Mouse (Mus musculus): ENCODE measurements around the gene Spast. TPM values are rescaled to one million over a fixed set of nuclear protein-coding genes. Genes with fewer than 3 reads are reported as not detected.
"Not testable (repeated sequence)": the region's sequence is repeated elsewhere in the genome, so short reads cannot be mapped to it uniquely, and the experiment has no call there.

The Spast gene
- total RNA-seq, 2 experiments from 2014 or later, result 54.2 to 56.3 TPM

GRCm38 (mm10) chr17:74322400-74323054 lies 16.3 kb upstream of the Spast start:
- no peak for DNase-seq (ENCODE audit: low spot score in 2 of 2)
- intact Hi-C loops (cut with DNase I), result no loop called here

GRCm38 (mm10) chr17:74323844-74324243 lies 14.9 kb upstream of the Spast start, which contains the start of gene Dpy30:
Gene Dpy30, minus strand, starts transcription at chr17:74323944.
- DNase-seq (ENCODE audit: low spot score in 2 of 2), result no peak
- intact Hi-C loops (cut with DNase I), result no loop called here

DNA sequence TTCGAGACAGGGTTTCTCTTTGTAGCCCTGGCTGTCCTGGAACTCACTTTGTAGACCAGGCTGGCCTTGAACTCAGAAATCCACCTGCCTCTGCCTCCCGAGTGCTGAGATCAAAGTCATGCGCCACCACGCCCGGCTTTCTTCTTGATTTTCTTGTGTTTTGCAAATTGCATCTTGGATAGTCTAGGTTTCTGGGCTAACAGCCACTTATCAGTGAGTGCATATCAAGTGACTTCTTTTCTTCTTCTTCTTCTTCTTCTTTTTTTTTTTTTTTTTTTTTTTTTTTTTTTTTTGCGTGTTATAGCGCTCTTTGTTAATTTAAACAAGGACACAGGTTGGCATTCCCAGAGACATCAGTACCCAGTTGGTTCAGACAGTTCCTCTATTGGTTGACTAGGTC lies 11.6 kb upstream of the Spast start:
- DNase-seq (ENCODE audit: low spot score in 2 of 2); intact Hi-C loops (cut with DNase I): not testable (repeated sequence)

GRCm38 (mm10) chr17:74328146-74328545 lies 10.6 kb upstream of the Spast start:
- intact Hi-C loops (cut with DNase I); DNase-seq (ENCODE audit: low spot score in 2 of 2): not testable (repeated sequence)

DNA sequence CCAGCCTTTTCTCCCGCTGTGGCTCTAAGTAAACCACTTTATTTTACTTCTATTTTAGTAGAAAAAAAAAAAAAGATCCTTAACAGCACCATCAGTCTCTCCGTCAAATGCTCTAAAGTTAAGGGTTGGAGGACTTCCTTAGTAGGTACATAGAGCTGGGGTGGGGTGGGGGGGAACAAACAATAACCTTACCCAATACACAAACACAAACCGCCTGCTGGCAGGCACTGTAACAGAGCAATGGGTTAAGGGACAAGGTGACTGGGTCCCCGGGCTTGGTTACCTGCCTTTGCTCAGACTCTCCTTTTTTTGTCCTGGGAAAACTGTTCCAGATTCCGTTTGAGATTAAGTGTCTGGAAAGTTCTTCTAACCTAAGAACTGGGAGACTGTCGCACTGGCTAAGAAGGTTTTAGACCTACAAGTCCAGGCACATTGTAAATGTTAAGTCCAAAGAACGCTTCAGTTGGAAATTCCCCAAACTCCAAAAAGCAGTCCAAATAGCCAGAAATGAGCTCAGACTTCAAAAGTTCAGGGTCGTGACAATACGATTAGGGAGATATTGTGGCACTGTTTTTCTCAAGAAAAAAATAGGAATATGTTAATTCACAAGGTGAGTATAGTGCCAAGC lies 7.6 kb upstream of the Spast start:
- intact Hi-C loops (cut with DNase I), result no loop called here
- no peak for DNase-seq (ENCODE audit: low spot score in 2 of 2)

DNA sequence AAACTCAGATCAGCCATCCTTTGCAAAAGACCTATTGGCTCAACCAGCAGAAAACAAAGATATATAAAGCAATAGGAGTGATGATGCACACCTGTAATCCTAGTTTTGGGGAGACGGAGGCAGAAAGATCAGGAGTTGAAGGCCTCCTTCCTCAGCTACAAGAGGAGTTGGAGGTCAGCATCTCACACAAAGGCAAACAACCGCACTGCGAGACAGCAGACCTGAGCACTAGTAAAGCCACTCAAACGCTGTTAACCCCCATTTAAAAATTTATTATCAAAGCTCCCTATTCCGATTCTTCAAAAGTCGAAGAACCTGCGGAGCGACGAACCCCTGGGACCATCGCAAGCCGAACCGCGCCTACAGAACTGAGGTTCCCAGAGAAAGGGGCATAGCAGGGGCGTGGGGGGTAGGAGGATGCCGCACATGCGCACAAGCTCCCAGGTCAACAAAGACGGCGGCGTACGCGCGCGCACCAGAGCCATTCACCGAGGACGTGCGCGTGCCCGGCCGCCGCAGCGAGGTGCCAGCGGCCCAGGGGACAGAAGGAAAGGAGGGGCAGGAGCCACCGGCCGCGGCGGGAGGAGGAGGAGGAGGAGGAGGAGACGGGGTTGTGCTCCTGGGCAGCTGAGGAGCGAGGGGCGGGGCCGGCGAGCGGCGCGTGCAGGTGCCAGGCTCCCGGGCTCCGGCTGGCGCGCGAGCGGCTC lies 409 bp upstream of the Spast start:
- intact Hi-C loops (cut with DNase I), result loop anchor here (2.0 kb wide), 2 partner anchors 44 to 56 kb away; partner anchors contain the start of genes Memo1 and Slc30a6
- DNase-seq (ENCODE audit: low spot score in 2 of 2), result peak; percentile 94

GRCm38 (mm10) chr17:74341151-74341550 lies 2.4 kb downstream of the Spast start:
- no peak for DNase-seq (ENCODE audit: low spot score in 2 of 2)
- intact Hi-C loops (cut with DNase I), result no loop called here

- no peak for DNase-seq (ENCODE audit: low spot score in 2 of 2)
- intact Hi-C loops (cut with DNase I), result no loop called here
Observed at GRCm38 (mm10) chr17:74363592-74363991, 24.8 kb downstream of the Spast start.

- no peak for DNase-seq (ENCODE audit: low spot score in 2 of 2)
- intact Hi-C loops (cut with DNase I), result no loop called here
Observed at GRCm38 (mm10) chr17:74376916-74377315, 38.1 kb downstream of the Spast start.

DNA sequence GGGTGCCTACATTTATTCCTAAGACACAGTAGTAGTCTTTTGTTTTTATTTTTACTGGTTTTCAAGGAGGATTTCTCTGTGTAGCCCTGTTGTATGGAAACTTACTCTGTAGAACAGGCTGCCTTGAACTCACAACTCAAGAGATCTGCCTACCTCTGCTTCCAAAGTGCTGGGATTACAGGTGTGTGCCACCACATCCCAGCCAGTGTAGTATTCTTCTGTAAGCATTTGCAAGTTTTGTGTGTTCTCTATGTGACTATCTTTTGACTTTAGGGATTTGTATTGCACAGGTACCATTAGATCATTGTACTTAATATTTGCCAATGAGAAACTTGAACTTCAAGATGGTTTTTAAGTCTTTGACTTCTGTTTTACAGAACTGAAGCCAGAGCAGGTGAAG lies 47.9 kb downstream of the Spast start:
- intact Hi-C loops (cut with DNase I), result no loop called here
- no peak for DNase-seq (ENCODE audit: low spot score in 2 of 2)

GRCm38 (mm10) chr17:74389847-74390246 lies 51.1 kb downstream of the Spast start:
- DNase-seq (ENCODE audit: low spot score in 2 of 2), result no peak
- intact Hi-C loops (cut with DNase I), result loop anchor here (2.0 kb wide), 1 partner anchor 45 kb away; no protein-coding TSS in a partner anchor

GRCm38 (mm10) chr17:74394381-74394780 lies 55.6 kb downstream of the Spast start:
- DNase-seq (ENCODE audit: low spot score in 2 of 2), result no peak
- intact Hi-C loops (cut with DNase I), result loop anchor here (2.0 kb wide), 1 partner anchor 56 kb away; the partner anchor contains the start of gene Spast

DNA sequence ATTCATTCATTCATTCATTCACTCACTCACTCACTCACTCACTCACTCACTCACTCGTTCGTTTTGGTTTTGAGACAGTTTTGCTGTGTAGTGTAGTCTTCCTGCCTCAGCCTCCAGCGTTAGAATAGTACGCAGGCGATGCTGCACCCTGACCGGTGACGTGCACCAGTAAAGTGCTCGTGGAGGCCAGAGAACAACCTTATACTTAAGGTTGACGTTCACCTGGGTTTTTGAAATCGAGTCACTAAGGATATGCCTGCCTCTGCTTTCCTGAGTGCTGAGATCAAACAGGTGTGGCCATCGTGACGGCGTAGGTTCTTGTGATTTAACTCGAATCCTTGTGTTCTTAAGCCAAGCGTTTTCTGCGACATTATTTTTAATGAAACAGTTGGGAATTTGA lies 56.1 kb downstream of the Spast start:
- peak in 1 of 2 experiments; percentile 7 for DNase-seq (ENCODE audit: low spot score in 2 of 2)
- intact Hi-C loops (cut with DNase I), result loop anchor here (2.0 kb wide), 1 partner anchor 56 kb away; the partner anchor contains the start of gene Spast

DNA sequence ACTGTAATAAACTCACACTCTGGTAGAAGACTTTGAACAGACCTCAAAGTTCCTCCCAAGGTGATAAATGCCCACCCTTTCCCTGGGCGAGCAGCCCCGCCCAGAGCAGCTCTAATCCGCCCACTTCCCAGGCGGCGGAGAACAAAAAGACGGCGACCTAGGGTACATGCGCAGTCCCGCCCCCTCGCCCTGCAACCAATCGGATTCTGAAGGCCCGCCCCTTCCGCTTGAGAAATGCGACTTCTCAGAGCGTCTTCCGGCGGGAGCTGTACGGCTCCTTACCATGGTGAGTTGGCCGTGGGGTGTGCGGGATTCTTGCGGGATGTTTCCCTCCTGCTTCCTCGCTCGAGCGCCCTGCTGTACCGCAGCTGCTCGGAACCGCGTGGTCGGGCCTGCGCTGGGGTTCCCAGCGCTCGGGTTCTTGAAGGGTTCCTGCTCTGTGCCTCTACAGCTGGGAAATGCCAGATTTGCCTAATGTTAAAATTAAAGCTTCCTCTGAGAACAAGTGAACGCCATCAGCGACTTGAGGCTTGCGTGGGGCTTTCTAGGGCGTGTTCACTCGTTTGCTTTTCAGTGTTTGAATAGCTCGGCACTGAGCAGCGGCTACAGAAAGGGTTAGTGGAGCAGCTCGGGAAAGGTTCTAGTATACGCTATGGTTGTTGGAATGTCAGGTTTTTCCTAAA lies 56.7 kb downstream of the Spast start, which contains the start of gene Slc30a6:
Gene Slc30a6, plus strand, starts transcription at position 226 of the 683 bp plus-strand sequence.
- intact Hi-C loops (cut with DNase I), result loop anchor here (2.0 kb wide), 1 partner anchor 57 kb away; the partner anchor contains the start of gene Spast
- peak; percentile 95 to 96 for DNase-seq (ENCODE audit: low spot score in 2 of 2)

- no peak for DNase-seq (ENCODE audit: low spot score in 2 of 2)
- intact Hi-C loops (cut with DNase I), result no loop called here
Observed at GRCm38 (mm10) chr17:74396766-74397165, 58.0 kb downstream of the Spast start.

GRCm38 (mm10) chr17:74397173-74397572 lies 58.4 kb downstream of the Spast start:
- DNase-seq (ENCODE audit: low spot score in 2 of 2), result no peak
- intact Hi-C loops (cut with DNase I), result no loop called here

DNA sequence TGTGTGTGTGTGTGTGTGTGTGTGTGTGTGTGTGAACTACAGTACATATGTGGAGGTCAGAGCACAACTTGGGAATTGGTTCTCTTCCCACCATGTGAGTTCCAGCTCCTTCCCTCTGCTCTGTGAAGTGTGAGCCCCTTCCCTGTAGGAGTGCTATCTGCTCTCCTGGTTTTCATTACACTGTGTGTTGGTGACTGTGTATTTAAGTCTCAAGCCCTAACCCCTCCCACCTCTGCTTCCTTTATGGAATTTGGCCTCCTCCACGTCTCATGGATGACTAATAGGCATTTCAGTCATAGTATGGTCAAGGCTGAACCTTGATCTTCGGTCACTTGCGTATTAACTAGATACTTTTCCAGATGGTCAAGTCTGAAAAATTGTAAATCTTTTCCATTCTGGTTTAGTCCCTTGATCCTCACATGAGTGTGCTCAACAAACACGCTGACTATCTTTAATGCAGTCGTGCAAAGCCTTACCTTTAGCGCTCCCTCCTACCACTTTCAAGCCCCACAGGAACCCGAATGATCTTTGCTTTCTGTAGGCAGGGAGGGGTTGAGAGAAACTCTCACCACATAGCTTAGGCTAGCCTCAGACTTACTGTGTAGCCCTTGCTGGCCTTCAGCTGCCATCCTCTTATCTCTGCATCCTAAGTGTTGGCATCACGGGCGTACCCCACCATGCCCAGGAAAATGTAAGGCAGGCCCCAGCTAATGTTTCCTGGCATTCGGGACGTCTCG lies 63.9 kb downstream of the Spast start:
- DNase-seq (ENCODE audit: low spot score in 2 of 2), result no peak
- intact Hi-C loops (cut with DNase I), result no loop called here

DNA sequence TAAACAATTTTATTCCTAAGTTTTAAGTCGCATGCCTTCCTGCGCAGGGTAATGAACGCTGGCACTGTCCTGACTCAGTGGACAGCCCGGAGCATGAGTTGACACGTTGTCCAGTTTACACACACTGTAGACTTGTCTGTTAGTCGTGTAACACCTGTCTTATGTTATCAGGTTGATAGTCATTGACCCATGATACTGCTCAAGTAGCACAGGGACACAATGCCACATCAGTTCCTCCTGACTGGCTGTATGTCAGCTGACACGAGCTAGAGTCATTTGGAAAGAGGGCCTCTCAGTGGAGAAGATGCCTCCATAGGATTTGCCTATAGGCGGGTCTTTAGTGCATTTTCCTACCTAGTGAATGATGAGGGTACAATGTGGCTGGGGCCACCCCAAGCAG lies 67.7 kb downstream of the Spast start:
- intact Hi-C loops (cut with DNase I), result no loop called here
- DNase-seq (ENCODE audit: low spot score in 2 of 2), result no peak

DNA sequence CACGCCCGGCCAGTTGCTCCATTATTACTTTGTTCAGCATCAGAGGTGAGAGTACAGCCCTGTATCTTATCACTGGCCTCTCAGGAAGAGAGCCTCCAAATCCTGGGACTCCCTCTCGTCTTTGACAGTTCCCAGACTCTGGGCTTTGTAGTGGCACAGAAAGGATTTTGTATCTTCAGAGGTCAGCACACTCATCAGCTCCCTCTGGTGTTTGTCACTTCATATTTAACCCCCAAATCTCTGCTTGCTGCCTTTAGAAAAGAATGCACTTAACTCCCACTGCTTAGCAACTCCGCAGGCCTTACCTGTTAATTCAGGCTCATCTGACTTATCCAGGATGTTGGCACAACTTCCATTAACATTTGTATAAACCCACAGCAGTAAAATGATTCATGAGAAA lies 70.9 kb downstream of the Spast start:
- intact Hi-C loops (cut with DNase I), result no loop called here
- DNase-seq (ENCODE audit: low spot score in 2 of 2), result no peak

Measured in left cerebral cortex, postnatal 36 days (tissue).